Mouse (Mus musculus) granulocyte monocyte progenitor cell, adult 5-6 weeks (primary cell): ENCODE measurements around the gene 4930563M21Rik. TPM values are rescaled to one million over a fixed set of nuclear protein-coding genes. Genes with fewer than 3 reads are reported as not detected.

Experiments used
- ATAC-seq: replicated peaks from 2 replicates; pipeline ENCODE4 v1.8.0; 2016; ENCODE audit warnings: mild to moderate bottlenecking, moderate TSS enrichment, inconsistent platforms; ENCODE audit not compliant: poor library complexity, severe bottlenecking
- total RNA-seq, 2 experiments: library from RNA; stranded (forward) in 1 of 2; stranded (reverse) in 1 of 2; fragments of 200-712, 200-1000 nt in 1 of 2; fragments of >200 nt in 1 of 2; fragmentation: Nextera tagmentation in 1 of 2; gene quantifications; 2 replicates each; pipeline ENCODE4 v1.2.3; 2014 to 2017

4930563M21Rik gene
- total RNA-seq (2014; fragmentation: Nextera tagmentation) (not detected in 2 replicates), total RNA-seq (2017) (not detected in 2 replicates)

GRCm38 (mm10) chr9:56010450-56010849 lies at the start of gene 4930563M21Rik:
TSS of gene 4930563M21Rik (minus strand) at chr9:56010550.
- no peak for ATAC-seq

DNA sequence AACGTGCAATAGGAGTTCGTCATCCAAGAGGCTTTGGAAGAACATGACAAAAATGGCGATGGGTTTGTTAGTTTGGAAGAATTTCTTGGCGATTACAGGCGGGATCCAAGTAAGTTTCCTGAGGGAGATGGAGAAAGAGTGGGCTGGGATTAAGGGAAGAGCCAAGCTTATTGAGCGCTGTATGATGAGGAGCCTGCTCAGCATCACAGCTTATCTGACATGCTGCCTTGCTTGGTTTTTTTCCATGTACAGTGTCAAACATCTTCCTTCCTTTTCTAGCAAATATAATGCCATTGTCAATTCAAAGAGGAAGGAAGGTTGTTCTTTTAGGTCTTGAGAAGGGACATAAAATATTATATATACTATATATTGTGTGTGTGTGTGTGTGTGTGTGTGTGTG lies 45.8 kb upstream of the 4930563M21Rik start:
- ATAC-seq = no peak

DNA sequence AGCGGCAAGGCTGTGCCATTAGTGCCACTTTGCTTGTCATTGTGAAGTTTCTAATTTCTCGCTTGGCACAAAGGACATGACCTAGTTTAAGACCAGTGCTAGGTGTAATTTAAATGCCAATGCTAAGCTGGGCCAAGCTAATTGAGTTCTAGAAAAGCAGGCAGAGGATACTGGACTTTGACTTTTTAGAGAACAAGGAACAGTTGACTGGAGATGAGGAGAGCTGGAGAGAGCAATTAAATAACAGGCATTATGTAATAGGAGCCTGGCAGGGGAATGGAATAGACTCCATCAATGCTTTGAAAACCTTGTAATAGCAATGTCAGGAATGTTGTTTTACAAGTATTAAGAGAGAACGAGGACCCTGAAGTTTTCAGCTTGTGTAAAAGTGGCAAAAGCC lies 43.4 kb upstream of the 4930563M21Rik start:
- no peak for ATAC-seq

GRCm38 (mm10) chr9:56042181-56042621 lies 31.9 kb upstream of the 4930563M21Rik start:
- peak; percentile 41 for ATAC-seq

DNA sequence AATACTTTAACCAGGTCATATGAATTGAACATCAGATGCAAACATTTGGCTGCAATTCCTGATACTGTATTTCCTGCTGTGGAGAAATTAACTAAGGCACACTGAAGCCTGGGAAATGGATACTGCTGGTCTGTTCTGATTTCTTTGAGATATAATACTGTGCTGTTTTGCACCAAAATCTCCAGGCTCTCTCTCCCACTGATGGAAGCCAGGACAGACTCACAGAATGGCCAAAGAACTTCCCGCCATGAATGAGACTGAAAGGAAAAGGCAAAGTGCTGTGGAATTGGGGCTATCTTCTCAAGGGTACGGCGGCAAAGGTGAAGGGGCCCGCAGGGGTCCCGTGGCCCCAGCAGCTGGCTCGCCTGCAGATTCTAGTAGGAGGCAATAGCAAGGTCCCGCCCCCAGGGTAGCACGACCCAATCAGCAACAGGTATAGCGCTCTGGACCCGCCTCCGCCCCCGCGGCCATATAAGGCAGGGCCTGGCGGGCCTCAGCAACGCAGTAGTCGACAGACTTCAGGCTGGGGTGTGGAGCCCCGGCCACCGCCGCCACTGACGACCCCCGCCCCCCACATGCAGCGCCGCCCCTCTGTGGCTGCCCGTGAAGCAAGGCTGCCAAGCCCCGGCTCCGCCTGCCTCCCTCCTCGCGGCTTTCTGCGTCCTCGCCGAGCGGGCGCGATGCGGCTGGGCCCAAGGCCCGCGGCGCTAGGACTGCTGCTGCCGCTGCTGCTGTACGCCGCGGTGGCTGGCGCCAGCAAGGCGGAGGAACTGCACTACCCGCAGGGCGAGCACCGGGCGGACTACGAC lies 31.2 kb upstream of the 4930563M21Rik start, which contains the start of gene Rcn2:
TSS of gene Rcn2 (plus strand) at position 474 of the 809 bp plus-strand sequence.
- peak; percentile 99 for ATAC-seq

DNA sequence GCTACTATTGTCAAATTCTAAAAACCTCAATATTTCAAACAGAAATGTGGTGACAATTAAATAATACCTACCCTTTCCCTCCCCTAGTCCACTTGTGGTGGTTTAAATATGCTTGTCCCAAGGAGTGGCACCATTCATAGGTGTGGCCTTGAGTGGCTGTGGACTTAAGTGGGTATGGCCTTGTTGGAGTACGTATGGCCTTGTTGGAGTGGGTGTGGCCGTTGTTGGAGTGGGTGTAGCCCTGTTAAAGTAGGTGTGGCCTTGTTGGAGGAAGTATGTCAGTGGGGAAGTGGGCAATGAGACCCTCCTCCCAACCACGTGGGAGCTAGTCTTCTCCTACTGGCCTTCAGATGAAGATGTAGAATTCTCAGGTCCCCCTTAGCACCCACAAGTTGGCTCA lies 21.9 kb upstream of the 4930563M21Rik start:
- no peak for ATAC-seq

DNA sequence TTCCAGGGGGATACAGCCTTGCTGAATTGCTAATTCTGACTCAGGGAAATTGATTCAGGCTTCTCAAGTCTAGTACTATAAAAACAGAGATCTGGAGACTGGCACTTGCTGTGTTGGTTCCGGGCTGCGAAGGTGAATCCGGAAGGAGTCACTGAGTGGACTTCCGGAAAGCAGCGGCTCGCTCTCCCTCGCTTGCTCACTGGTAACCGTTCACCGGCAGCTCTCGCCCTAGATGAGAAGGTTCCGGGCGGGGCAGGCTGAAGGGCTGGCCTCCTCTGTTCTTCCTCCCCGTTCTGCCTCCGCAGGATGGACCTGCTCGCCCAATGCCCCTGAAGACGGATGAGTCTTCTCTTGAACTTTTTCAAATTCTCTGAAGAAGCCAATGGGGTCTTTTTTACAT lies 16.9 kb upstream of the 4930563M21Rik start:
- ATAC-seq = no peak

GRCm38 (mm10) chr9:56024772-56025171 lies 14.4 kb upstream of the 4930563M21Rik start:
- no peak for ATAC-seq

DNA sequence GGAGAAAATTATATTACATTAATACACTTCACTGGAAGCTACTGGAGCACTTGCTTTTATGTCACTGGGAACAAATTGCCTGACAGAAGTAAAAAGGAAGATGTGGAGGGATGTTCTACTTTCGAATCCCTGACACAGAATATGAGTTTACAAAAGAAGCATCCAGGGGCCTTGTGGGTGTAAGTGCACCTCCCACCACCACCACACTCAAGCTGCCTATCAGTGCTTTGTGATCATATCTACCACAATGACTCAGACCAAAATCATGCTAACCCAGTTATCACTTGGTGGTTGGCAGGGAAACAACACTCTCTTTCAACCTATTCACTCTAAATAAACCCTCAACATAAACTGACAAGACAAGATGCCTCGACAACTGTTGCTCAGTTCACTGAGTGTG lies 5.7 kb downstream of the 4930563M21Rik start:
- ATAC-seq = peak; percentile 48; the same call in 1 of the 2 replicates

- ATAC-seq = peak; percentile 62
Observed at GRCm38 (mm10) chr9:55946819-55947218, 63.5 kb downstream of the 4930563M21Rik start.

GRCm38 (mm10) chr9:55941356-55941755 lies 69.0 kb downstream of the 4930563M21Rik start:
- no peak for ATAC-seq

GRCm38 (mm10) chr9:55938618-55938985 lies 71.7 kb downstream of the 4930563M21Rik start:
- no peak for ATAC-seq

GRCm38 (mm10) chr9:55937664-55938617 lies 72.4 kb downstream of the 4930563M21Rik start, which contains the start of gene Scaper:
TSS of gene Scaper (minus strand) at chr9:55938119.
- peak; percentile 98 for ATAC-seq

- ATAC-seq = 0 out of 2 replicates have a peak, but pooled peaks have one; percentile 21
Observed at GRCm38 (mm10) chr9:55937224-55937663, 73.1 kb downstream of the 4930563M21Rik start.

GRCm38 (mm10) chr9:55932482-55932881 lies 77.9 kb downstream of the 4930563M21Rik start:
- ATAC-seq = no peak

DNA sequence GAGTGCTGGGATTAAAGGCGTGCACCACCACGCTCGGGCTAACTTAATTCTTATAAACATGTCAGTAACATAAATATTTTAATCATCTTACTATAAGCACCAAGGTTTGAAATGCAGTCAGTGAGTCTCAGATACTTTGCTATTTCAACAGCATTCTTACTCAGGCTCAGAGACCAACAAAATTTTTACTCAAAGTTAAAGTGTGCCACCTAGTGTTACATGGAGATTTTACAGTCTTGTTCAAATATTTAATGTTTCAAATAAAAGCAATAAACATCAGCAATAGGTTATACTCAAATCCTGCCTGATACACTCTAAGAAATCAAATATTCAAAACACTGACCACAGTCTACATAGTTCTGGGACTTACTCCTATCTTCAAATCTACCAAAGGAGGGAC lies 91.8 kb downstream of the 4930563M21Rik start:
- ATAC-seq = no peak

GRCm38 (mm10) chr9:55916751-55917150 lies 93.6 kb downstream of the 4930563M21Rik start:
- ATAC-seq = no peak
